ENCODE assay signal across 29 mouse cellular contexts in the genomic region with DNA sequence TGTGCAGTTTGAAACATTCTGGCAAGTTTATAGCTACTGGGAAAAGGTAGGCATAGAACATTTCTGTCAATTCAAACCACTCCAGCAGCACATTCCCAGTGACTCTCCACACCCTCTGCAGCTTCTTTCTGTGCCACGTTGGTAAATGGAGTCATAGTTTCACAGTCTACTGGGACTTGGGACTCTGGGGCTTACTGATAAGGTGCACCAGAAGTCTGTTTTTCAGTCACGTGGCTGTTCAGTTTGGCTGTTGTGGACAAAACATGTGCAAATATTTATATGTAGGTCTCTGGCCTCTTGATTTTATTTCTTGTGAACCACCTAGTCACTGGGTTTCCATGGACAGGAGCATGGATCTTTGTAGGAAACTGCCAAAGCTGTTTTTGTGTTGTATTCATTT. TPM values are rescaled to one million over a fixed set of nuclear protein-coding genes. Genes with fewer than 3 reads are reported as not detected.
A peak's percentile ranks its signal among the peaks of the same experiment; 100 is the strongest.
DNase-seq lines count a peak whose midpoint lies in the region; ATAC-seq and TF ChIP-seq lines count a peak whose summit lies in the region.
"Had no signal": no experiment of that assay in that cellular context is flagged by ENCODE, and none has a peak within 500 bp of the region (broad histone marks: within the 10 kb centered on the region; RNA-seq: fewer than 3 reads in every experiment).

No protein-coding gene starts in this region.

- no peaks in the 10 kb centered on the region for H3K9me3 ChIP-seq in G1E (replicated peaks)
- H3K9me3 ChIP-seq in liver, embryonic 16.5 days (replicated peaks; ENCODE audit: control insufficient read depth, low read length), result no peaks in the 10 kb centered on the region
- H3K9me3 ChIP-seq: embryonic facial prominence, embryonic 10.5 days; forebrain, embryonic 15.5 days; heart, embryonic 10.5 days had no signal

- 0 out of 2 replicates have a peak overlapping the region, but pooled peaks have one; percentile 6 for H3K4me2 ChIP-seq in liver, embryonic 16.5 days (ENCODE audit: low read depth, low read length)
- H3K4me2 ChIP-seq: forebrain, embryonic 15.5 days; lung, embryonic 14.5 days; midbrain, embryonic 11.5 days had no signal

- peaks cover 98% of the 10 kb centered on the region for H3K36me3 ChIP-seq in G1E (replicated peaks)
- H3K36me3 ChIP-seq in liver, embryonic 16.5 days (ENCODE audit: control insufficient read depth, insufficient read depth), result peaks cover 9% of the 10 kb centered on the region

- H3K4me3 ChIP-seq in G1E (ENCODE audit: low read depth, low read length), result no peak overlapping the region; the same call in 1 of the 2 replicates
- H3K4me3 ChIP-seq in liver, embryonic 16.5 days (ENCODE audit: low read depth, low read length), result no peak overlapping the region
- H3K4me3 ChIP-seq: embryonic facial prominence, embryonic 10.5 days; forebrain, embryonic 15.5 days; heart, embryonic 10.5 days had no signal

- H3K4me1 ChIP-seq in G1E (ENCODE audit: insufficient read depth, low read depth, low read length), result peaks cover 40% of the 10 kb centered on the region
- peaks cover 14% of the 10 kb centered on the region for H3K4me1 ChIP-seq in liver, embryonic 16.5 days (ENCODE audit: control insufficient read depth, low read depth, low read length)
- H3K4me1 ChIP-seq: embryonic facial prominence, embryonic 10.5 days had no signal

- H3K27ac ChIP-seq in liver, embryonic 16.5 days (ENCODE audit: low read length), result peak overlapping the region; percentile 65
- H3K27ac ChIP-seq: embryonic facial prominence, embryonic 10.5 days; forebrain, embryonic 15.5 days; heart, embryonic 10.5 days had no signal

- peak; percentile 77 for ATAC-seq in G1E (ENCODE audit: extremely low read depth, insufficient number of reproducible peaks, low FRiP score, poor library complexity, severe bottlenecking)
- ATAC-seq in liver, embryonic 16.5 days (ENCODE audit: low read depth), result peak; percentile 92
- ATAC-seq: activated CD4-positive, CD25-positive, alpha-beta regulatory T cell, adult 4 months; forebrain, embryonic 15.5 days; Patski had no signal

- TF ChIP-seq CTCF in G1E (IDR thresholded peaks at IDR 0.05; ENCODE audit: low read depth, low read length), result no peak

- 10% methylated on average over 2 of the region's 2 CpGs for WGBS in liver, embryonic 16.5 days (ENCODE audit: insufficient replicate concordance)

- peak overlapping the region; percentile 19; the same call in 1 of the 2 replicates for H3K9ac ChIP-seq in liver, embryonic 16.5 days (ENCODE audit: low read depth, low read length)
- H3K9ac ChIP-seq: forebrain, embryonic 15.5 days; lung, embryonic 14.5 days had no signal

- DNase-seq in G1E (ENCODE audit: low spot score) (peak; percentile 46), liver (peak; percentile 51), MN1 (ENCODE audit: low spot score) (no peak)
- DNase-seq in c-Kit-positive CD71-positive TER-119-negative erythroid progenitor cells, embryonic 14.5 days (ENCODE audit: low read depth), result peak; percentile 70
- DNase-seq in right cerebral cortex, postnatal 25 days, result no peak
- no peak for DNase-seq in spleen, postnatal 10 days (ENCODE audit: low spot score in 2 of 2)
- DNase-seq: adrenal gland, postnatal 14 days; B cell, adult 2 months; cerebellum, adult 2 months; gastrocnemius, postnatal 36 days; heart, postnatal 10 days; kidney, adult 8-10 months; kidney, postnatal 25 days; lung, embryonic 14.5 days; lung, postnatal 4 days; retina, postnatal 1 day; thymus, adult 18-20 months; thymus, postnatal 4 days had no signal

- no peaks in the 10 kb centered on the region for H3K27me3 ChIP-seq in G1E (ENCODE audit: insufficient read depth, low read length)
- H3K27me3 ChIP-seq in liver, embryonic 16.5 days (ENCODE audit: control insufficient read depth, insufficient read depth, low read depth, low read length), result no peaks in the 10 kb centered on the region
- H3K27me3 ChIP-seq: forebrain, embryonic 15.5 days; Patski had no signal

RNA-seq across cellular contexts. Expression of gene Cnot8, which starts 23.6 kb away (rescaled TPM):
- total RNA-seq in G1E (2014; fragmentation: Nextera tagmentation) (64.2 and 65.1 TPM in 2 replicates), G1E (2017) (111 and 126 TPM in 2 replicates)
- polyA plus RNA-seq in G1E (2012), result 4.4 and 5.5 TPM in 2 replicates
- polyA plus RNA-seq in liver, embryonic 16.5 days (2015; fragmentation: Nextera tagmentation; extraction: Ambion mirVana), result 30.1 and 30.2 TPM in 2 replicates

RNA-seq across cellular contexts. Expression of gene Gm12248, which starts 34.6 kb away (rescaled TPM):
- total RNA-seq in G1E (2014; fragmentation: Nextera tagmentation), result 0.90 and 2.5 TPM in 2 replicates
- total RNA-seq in G1E (2017), result 0.76 TPM in 1 of 2 replicates, not detected in the other
- 0.05 TPM in 1 of 2 replicates, not detected in the other for polyA plus RNA-seq in G1E (2012)
- not detected in 2 replicates for polyA plus RNA-seq in liver, embryonic 16.5 days (2015; fragmentation: Nextera tagmentation; extraction: Ambion mirVana)
- total RNA-seq: common myeloid progenitor, adult 5-6 weeks; gastrocnemius, postnatal 36 days; heart, postnatal 10 days; left cerebral cortex, adult 8-10 months had no signal
- polyA plus RNA-seq: cerebellum, adult 2 months; embryonic facial prominence, embryonic 10.5 days; forebrain, embryonic 15.5 days; heart, embryonic 10.5 days; hindbrain, embryonic 11.5 days; limb, embryonic 11.5 days; lung, embryonic 14.5 days; midbrain, embryonic 11.5 days; Patski had no signal

RNA-seq across cellular contexts. Expression of gene Gemin5, which starts 40.8 kb away (rescaled TPM):
- total RNA-seq in G1E (2014; fragmentation: Nextera tagmentation) (43.9 and 61.6 TPM in 2 replicates), G1E (2017) (25.9 and 26.3 TPM in 2 replicates)
- polyA plus RNA-seq in G1E (2012), result 14.6 and 19.6 TPM in 2 replicates
- 7.2 and 7.4 TPM in 2 replicates for polyA plus RNA-seq in liver, embryonic 16.5 days (2015; fragmentation: Nextera tagmentation; extraction: Ambion mirVana)

RNA-seq across cellular contexts. Expression of gene Mrpl22, which starts 43.9 kb away (rescaled TPM):
- total RNA-seq in G1E (2014; fragmentation: Nextera tagmentation) (67.5 and 82.1 TPM in 2 replicates), G1E (2017) (72.6 and 81.6 TPM in 2 replicates)
- 9.5 and 19.0 TPM in 2 replicates for polyA plus RNA-seq in G1E (2012)
- 74.9 and 83.3 TPM in 2 replicates for polyA plus RNA-seq in liver, embryonic 16.5 days (2015; fragmentation: Nextera tagmentation; extraction: Ambion mirVana)

Comparison
In these comparisons a context has a peak if more than half of its experiments do, and no peak if none do; other contexts are left out.
1. DNase-seq: peak in G1E (single experiment), c-Kit-positive CD71-positive TER-119-negative erythroid progenitor cells, embryonic 14.5 days (single experiment) and liver (single experiment); none in MN1 (single experiment), right cerebral cortex, postnatal 25 days (single experiment) and spleen, postnatal 10 days (0 of 2).